Mouse (Mus musculus) 3134 (cell line): ENCODE data around the gene Pik3c2b.

ENCODE experiments used
- DNase-seq: peaks from one replicate; pipeline ENCODE4 v3.0.0-alpha.2; 2011; ENCODE audit warnings: low spot score; ENCODE audit not compliant: insufficient read length; ENCODE audit errors: extremely low read depth

Gene Pik3c2b

DNA sequence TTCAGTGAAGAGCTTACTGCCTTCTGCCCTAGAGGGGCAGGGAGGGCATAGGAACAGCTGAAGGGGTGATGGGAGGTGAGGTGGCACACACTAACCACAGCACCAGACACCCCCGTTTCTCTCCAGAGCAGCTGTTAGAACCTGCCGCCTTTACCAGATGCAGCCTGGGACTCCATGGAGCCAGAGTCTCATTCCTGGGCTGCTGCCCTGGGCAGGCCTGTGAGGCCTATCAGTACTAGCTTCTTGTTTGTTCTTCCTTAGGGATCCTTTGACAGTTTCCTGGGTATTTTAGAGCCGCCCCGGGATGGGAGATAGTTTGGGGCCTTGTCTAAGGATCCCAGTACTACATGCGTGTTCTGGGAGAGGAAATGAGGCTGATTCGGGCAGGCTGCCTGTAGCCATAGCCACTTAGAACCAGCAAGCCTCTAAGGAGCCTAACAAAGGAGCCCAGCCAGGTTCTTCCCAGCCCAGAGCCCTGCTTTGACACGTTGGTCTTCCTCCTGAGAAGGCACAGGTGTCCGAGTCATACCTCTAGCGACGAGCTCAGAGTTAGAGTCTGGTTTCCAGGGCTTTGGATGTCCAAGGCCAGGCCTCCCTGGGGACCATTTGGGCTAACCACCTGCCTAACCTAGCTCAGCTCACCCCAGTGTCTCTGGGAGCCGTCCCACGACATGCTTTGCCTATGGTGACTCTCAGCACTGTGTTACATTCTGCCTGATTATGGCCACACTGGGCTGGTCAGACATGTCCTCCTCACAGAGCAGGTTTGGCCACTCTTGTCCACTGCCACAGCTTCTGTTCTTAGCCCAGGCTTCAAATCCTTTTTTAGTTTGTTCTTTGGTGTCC is 24.0 kb downstream of the Pik3c2b start:
- DNase-seq: no peak

DNA sequence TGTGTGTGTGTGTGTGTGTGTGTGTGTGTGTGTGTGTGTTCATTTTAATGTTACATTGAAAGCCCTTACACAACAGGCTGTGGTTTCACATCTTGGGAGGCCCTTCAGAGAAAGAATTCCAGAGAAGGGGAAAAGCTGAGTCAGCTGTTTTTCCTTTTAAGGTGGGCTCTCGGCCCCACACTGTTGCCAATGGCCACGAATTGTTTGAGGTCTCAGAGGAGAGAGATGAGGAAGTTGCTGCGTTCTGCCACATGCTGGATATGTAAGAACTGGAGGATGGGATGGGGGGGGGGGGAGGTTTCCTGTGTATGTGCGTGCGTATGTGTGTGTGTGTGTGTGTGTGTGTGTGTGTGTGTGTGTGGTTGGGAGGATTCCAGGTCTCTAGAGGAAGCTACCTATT is 24.7 kb downstream of the Pik3c2b start:
- no peak for DNase-seq

DNA sequence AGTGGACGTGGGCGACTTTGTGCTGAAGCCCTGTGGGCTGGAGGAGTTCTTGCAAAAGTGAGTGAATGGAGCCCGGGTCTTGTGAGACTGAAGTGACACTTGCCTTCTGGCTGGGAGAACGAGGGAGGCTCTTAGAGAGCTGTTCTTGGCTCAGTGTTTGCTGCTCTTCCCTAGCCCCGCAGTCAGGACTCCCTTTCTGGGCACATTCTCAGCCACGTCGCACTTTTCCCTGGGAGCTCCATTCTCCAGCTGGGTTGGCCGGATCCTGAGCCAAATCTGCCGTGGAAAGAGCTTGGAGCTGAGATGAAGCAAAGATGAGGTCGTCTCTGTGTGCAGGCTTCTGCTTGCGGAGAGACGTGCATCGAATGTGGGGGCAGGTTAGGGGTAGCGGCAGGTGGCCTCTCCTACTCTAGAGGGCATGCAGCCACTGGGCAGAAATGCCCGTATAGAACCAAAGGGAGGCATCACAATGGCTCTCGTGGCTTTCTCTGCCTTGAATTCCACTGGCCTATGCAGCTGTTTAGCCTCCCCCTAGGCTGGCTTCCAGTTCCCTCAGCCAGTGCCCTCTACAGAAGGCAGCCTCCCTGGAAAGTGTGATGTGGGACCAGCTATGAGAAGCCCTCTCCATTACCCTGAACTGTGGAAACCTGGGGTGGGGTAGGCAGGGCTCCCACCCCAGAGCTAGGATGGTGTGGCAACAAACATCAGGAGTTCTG is 26.4 kb downstream of the Pik3c2b start:
- no peak for DNase-seq

DNA sequence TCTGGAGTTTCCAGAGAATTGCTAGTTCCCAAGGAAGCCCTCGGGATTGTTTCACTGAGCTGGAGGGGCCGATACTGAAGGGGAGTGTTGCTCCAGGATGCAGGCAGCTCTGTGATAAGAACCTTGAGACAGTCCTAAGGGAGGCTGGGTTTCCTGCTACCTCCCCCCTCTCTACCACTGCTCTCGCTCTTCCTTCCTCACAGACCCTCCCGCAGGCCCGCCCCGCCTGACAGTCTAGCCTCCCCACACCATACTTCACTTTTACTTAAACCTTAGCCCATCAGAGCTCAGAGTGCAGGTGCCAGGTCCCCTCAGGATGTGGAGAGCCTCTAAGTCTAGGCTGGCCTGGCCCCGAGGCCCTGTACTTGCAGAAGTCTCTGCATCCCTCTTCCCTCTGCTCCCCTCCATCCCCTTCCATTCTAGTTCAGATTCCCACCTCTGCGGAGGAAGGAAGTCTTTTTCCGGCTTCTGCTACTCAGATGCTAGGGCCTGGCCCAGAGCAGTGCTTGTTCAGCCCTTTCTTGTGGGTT is 27.9 kb downstream of the Pik3c2b start:
- no peak for DNase-seq

DNA sequence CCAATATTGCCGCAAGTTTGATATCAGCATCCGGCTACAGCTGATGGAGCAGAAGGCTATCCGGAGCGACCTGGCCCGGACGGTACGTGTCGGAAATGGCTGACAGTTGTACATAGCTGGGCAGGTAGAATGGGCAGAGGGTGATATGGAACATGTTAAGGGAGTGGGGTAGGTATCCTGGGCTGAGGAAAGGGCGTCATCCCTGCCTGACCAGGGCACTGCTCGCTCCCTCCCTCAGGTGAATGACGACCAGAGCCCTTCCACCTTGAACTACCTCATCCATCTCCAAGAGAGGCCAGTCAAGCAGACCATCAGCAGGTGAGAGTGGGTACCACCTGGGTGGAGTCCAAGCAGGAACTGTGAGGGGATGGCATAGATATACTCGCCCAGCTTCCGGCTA is 29.1 kb downstream of the Pik3c2b start:
- no peak for DNase-seq

DNA sequence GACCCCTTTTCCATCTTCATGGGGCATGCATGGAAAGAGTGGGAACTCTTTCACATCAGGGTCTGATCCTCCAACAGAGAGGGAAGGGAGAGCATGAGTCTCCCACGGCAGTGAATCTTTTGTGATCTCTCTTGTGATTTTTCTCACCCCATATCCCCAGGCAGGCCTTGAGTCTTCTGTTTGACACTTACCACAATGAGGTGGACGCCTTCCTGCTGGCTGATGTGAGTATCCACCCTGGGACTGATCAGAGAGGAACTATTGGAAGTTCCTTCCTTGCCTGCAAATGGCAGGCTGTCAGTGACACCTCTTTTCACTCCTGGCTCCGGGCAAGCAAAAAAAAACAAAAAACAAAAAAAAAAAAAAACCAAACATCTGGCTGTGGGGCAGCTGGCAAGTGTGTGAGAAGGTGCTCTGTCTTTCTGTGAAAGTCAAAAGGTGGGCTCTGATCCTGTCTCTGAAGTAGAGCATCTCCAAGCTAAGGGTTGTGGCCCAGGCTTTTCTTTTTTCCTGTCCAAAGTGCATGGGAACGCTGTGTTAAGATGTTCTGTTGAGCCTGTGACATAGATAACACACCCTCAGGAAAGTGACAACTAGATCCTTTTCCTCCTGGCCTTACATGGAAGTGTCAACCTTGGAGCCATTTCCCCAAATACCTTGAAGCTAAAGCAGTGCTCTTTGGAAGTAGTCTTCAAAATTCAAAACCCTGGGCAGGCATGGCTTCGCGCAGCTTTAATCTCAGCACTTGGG is 30.4 kb downstream of the Pik3c2b start:
- no peak for DNase-seq

DNA sequence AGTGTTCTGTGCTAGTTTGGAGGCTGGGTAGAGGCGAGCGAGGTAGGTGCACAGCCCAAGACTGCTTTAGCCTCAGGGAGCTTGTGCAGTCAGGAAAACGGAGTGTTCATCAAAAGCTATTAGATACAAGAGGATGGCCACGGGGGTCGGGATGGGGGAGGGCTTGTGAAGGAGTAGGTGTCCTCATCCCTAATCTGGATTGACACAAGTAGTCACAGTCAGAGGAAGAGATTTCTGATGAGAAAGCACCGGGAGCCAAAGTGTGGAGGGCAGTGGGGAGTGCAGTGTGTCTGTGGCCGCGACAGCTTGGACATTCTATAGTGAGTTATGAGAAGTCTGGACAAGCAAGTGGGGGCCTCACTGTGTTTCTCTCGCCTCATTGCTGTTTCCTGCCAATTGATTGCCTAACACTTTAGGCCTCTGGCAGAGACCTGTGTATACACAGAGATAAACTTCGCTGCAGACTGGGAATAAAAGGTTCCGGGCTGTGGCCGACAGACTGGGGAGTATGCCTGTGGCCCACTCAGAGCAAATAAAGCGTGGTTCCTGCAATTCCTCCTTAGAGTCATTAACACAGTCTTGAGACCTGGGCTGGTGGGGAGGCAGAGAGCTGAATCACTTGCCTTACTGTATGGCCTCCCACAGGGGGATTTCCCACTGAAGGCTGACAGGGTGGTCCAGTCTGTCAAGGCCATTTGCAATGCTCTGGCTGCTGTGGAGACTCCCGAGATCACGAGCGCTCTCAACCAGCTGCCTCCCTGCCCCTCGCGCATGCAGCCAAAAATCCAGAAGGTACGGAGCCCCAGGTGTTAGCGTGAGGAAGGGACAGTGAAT is 31.4 kb downstream of the Pik3c2b start:
- no peak for DNase-seq

DNA sequence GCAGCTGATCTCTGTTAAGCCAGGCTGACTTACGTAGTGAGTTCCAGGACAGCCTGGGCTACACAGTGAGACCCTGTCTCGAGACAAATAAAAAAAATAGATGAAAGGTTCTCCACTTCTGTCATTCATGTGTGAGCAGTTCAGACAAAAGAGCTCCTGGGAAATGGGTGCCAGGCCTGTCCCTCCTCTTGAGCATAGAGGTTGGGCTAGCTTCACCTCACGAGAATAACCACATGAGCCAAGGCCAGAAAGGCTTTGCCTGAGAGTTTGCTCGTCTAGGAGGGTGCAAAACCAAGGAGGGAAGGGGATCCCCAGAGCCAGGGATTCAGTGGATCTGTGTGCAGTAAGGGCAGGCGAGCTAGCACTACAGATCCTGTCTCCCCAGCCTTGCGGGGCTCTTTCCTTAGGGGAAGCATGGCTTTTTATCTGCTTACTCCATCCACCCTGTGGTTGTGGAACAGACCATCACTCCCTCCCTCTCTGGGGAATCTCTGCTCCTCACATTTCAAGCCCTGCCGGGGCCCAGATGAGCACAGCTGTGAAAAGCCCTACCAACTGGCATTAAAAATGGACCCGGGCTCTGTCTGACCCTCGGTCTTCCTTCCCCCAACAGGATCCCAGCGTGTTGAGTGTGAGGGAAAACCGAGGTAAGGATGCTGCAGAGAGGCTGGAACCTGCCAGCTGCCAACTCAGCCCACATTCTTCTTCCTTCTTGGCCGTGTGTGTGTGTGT is 32.3 kb downstream of the Pik3c2b start:
- DNase-seq: no peak

DNA sequence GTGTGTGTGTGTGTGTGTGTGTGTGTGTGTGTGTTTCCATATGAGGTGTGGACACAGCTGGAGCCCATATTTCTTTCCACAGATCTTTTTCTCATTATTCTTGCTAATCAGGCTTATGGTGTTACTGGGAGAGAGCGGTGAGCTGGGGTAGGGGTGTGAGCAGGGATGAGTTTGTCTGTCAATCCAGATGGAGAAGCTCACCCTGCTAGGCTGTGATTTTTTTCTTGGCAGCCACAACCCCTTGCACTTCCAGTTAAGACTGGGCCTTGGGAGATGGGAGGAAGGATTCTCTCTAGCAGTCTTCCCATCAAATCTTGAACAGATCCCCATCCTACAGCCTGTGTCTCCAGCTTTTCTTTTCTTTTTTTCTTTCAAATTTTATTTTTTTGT is 32.9 kb downstream of the Pik3c2b start:
- DNase-seq: no peak

DNA sequence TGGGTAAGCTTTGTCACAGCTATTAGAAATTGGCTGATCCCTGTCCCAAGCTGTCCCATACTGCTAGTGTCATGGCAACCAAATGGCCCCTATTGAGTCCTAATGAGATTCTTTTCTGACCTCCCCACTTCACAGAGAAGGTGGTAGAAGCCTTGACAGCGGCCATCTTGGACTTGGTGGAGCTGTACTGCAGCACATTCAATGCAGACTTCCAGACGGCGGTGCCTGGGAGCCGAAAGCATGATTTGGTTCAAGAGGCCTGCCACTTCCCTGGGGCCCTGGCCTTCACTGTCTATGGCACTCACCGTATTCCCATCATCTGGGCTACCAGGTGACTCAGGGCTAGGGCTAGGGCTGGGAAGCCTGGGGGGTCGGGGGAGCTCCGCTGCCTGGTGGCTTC is 34.0 kb downstream of the Pik3c2b start:
- no peak for DNase-seq

DNA sequence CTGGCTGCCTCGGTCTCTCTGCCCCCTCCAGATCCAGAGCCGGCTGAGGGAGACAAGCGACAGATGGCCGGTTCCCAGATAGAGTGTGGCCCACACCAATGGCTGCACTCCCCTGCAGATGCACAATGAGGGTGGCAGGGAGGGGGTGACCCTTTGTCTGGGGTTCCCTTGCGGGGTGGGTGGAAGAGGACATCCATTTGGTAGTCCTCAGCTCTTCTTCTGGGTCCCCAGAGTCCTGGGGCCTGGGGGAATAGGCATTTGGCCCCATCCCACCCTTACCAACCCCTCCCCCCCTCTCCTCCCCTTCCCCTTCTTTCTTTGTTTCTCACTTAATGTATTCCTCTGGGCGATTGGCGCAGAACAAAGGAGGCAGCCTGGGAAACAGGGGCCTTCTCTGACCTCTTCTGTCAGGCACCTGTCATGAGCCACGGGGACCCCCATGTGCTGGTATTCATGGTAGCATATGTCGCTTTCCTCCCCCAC is 34.7 kb downstream of the Pik3c2b start:
- no peak for DNase-seq

DNA sequence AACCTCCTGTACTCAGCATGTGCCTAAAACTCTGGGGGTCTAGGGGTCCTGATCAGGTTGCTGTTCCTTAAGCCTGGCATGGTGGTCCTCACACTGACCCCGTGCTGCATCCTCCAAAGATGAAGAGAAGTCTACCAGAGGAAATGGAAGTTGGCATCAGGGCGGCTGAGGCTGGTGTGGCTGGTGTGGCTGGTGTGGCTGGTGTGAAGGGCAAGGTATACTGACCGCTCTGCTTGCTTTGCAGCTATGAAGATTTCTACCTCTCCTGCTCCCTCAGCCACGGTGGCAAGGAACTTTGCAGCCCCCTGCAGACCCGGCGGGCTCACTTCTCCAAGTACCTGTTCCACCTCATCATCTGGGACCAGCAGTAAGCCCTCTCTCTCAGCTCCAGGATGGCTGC is 35.2 kb downstream of the Pik3c2b start:
- DNase-seq: no peak

DNA sequence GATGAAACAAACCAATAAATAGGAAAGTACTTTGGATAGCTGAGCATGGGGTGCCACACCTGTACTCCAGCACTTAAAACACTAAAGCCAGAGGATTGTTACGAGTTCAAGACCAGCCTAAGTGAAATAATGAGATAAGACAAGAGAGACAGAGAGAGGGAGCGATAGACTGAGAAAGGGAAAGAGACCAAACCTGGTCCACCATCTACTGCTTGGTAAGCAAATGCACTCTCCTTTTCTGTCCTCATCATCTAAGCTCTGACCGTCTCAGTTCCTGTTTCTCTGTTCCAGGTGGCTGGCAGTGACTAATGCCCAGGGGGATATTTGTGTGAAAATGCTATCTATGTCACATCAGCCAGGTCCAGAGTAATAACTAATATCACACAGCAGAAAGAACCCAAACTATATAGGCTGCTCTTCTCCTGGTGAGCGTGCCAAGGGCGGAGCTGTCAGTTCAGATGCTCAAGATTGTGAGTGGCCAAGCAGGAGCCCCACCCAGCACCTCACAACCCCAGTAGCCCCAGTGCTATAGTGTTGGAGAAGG is 37.6 kb downstream of the Pik3c2b start:
- no peak for DNase-seq

DNA sequence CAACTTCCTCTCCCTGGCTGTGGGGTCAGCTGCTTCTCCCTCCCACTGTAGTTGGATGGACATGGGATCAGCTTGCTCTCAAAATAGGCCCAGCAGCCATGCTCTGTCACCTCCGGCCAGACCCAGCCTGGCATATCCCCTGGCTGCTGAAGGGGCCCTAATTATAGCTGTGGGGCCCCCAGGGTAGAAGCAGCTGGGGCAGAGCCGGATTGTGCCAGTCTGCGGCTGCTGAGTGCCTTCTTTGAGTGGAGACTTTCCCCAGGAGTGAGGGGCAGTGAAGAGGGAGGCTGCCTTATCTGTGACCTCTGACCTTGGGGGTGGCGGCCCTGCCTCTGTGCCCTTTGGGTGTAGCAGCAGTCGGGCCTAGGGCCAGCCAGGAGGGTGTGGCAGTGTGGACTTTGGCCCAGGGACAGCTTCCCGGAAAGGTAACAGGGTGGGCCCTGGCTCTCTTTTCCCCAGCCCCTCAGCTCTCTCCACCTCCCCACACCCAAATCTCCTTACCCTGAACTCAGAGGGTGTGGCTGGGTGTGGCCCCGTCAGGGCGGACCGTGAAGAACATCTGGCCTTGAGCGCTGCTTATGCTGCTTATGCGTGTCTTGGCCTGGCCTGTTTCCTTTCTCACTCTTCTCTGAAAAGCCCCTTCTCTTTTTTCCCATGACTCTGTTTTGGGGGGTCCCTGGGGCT is 38.6 kb downstream of the Pik3c2b start:
- no peak for DNase-seq

DNA sequence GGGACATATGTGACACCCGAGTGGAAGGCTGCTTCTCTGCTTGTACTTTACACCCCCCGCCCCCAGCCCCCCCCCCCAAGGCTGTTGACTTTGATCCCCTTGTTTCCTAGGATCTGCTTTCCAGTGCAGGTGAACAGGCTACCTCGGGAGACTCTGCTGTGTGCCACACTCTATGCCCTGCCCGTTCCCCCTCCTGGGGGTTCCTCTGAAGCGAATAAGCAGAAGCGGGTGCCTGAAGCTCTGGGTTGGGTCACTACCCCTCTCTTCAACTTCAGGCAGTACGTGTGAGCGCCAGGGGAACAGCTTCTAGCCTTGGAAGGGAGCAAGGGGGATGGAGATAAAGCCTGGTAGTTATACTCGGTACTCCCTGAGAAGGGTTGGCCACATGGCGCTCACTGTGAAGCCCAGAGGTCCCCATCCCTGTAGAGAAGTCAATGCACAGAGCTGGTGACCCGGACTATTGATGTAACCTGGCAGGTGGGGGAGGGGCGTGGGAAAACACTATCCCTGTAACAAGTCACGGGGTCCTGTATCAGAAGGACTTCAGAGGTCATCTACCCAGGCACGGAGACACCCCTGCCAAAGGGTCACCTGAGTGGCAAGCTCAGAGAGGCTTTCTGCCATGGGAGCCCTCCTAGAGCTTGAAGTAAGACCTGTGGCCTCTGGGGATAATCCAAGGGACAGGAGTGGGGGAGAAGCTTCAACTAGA is 39.4 kb downstream of the Pik3c2b start:
- DNase-seq: no peak

DNA sequence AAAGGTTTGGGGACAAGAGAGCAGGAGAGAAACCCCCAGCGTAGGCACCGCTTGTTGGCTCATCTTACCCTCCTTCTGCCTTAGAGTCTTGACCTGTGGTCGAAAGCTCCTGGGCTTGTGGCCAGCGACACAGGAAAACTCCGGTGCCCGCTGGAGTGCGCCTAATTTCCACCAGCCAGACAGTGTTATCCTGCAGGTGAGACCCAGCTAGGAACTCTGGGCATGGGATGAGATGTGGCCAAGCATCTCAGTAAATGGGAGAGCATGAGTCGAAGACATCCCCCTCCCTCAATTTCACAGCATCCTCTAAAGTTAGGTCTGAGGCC is 39.9 kb downstream of the Pik3c2b start:
- DNase-seq: no peak

DNA sequence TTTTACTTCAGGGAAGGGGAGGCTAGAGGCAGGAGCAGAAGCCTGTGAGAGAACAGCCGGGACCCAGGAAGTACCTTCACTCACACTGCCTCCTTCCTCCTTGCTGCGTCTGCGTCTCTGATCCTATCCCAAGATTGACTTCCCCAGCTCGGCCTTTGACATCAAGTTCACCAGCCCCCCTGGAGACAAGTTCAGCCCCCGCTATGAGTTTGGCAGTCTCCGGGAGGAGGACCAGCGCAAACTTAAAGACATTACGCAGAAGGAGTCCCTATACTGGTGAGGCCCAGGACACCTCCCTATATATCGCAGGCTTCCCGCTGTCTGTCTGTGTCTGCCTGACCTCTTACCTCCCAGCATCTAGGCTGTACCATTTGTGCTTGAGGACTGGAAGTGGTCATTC is 41.3 kb downstream of the Pik3c2b start:
- DNase-seq: no peak

DNA sequence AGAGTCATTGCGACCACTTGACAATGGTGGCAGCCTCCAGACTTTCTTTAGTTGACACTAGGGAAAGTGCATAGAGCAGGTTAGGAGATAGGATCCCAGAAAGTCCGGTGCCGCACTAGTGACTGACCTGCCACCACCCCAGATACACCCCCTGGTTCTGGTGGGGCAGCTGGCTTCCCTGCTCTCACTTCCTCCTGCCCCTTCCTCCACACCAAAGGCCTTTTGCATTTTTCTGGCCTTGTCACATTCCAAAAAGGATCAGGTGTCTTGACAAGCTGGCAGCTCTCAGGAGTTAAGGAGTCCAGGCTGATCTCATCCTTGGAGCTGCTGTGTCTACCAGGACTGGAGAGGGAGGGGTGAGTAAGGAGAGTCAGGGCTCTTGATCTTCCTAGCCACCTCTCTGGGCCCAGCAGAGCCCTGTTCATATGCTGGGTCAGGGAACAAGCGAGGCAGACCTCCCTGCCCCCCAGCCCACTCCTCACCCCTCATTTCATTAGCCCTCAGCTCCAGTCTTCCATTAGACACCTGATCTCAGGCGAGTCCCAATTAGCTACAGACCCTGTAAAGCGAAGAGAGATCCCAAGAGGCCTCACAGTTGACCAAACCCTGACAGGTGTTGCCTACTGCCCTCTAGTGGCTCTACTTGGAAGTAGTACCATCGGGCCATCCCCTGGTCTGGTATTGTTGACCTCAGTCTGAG is 41.9 kb downstream of the Pik3c2b start:
- DNase-seq: no peak
